Mouse (Mus musculus): ENCODE results near the gene Mpped1.

DNA sequence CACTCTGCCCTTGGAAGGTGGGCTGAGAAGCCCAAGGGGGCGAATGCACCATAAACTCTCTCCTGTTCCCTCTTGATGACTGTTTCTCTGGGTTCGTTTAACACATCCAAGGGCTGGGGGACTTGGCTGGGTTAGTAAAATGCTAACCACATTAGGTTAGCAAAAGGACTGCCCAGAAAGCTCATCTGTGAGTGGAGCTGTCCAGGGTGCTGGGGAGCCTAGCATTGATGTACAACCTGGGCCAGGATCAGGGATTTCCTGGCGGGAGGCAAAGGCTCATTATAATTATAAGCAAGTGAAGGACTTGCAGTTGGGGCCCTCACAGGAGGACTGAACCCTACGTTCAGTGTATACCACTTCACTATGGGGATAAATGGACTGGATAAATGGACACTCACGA is 100.6 kb downstream of the Mpped1 start:
- TF ChIP-seq CTCF (conservative IDR thresholded peaks at IDR 0.05; ENCODE audit: insufficient read depth, insufficient read length, low read depth, low read length) = no peak
- TF ChIP-seq POLR2A (IDR thresholded peaks at IDR 0.05; ENCODE audit: low read depth, low read length) = no peak

Measured in kidney, adult 2 months (tissue).